Mouse (Mus musculus) ES-E14 (cell line): ENCODE measurements around the gene Mbnl1. TPM values are rescaled to one million over a fixed set of nuclear protein-coding genes. Genes with fewer than 3 reads are reported as not detected.

Experiments used
- DNase-seq: peaks from one replicate; pipeline ENCODE4 v3.0.0-alpha.2; 2013; ENCODE audit warnings: low read depth, low spot score
- H3K27ac ChIP-seq: 2 replicates; pipeline ENCODE4 v1.5.1; 2012; ENCODE audit warnings: low read depth, mild to moderate bottlenecking, low read length, moderate library complexity, mixed read lengths; ENCODE audit not compliant: poor library complexity, insufficient read depth, severe bottlenecking
- H3K36me3 ChIP-seq: 2 replicates; pipeline ENCODE4 v1.6.1; 2012; ENCODE audit warnings: mild to moderate bottlenecking, low read length, moderate library complexity, mixed read lengths; ENCODE audit not compliant: control insufficient read depth, poor library complexity, insufficient read depth, severe bottlenecking
- H3K4me1 ChIP-seq, 2 experiments: fragments of 150-350 bp in 1 of 2; sonication (generic) in 1 of 2; 2 replicates each; pipeline ENCODE4 v1.6.1; 2012; ENCODE audit warnings: low read length in 2 of 2, mild to moderate bottlenecking in 1 of 2, mixed read lengths in 1 of 2; ENCODE audit not compliant: control insufficient read depth in 2 of 2, insufficient read depth in 2 of 2, poor library complexity in 1 of 2
- H3K4me3 ChIP-seq, 2 experiments: fragments of 150-350 bp in 1 of 2; sonication (generic) in 1 of 2; 2 replicates each; pipeline ENCODE4 v1.5.1; 2012; ENCODE audit warnings: low read length in 2 of 2, low read depth in 1 of 2, mild to moderate bottlenecking in 1 of 2, mixed read lengths in 1 of 2; ENCODE audit not compliant: insufficient read depth in 1 of 2, poor library complexity in 1 of 2, severe bottlenecking in 1 of 2
- H3K9ac ChIP-seq: 2 replicates; pipeline ENCODE4 v1.6.1; 2012; ENCODE audit warnings: low read depth, mild to moderate bottlenecking, low read length, mixed read lengths; ENCODE audit not compliant: poor library complexity, insufficient read depth, severe bottlenecking
- H3K9me3 ChIP-seq: fragments of 150-350 bp; sonication (generic); 2 replicates; pipeline ENCODE4 v1.6.1; 2012; ENCODE audit warnings: low read depth, mild to moderate bottlenecking, low read length; ENCODE audit not compliant: control insufficient read depth, insufficient read depth
- CHD2 ChIP-seq: IDR thresholded peaks from 2 replicates; pipeline ENCODE4 v1.6.1; 2014; ENCODE audit warnings: mild to moderate bottlenecking, low read depth, low read length, inconsistent platforms
- HCFC1 ChIP-seq: IDR thresholded peaks from 2 replicates; pipeline ENCODE4 v1.6.1; 2012; ENCODE audit warnings: low read length, inconsistent platforms, borderline replicate concordance; ENCODE audit not compliant: insufficient read depth
- MAFK ChIP-seq: IDR thresholded peaks from 2 replicates; pipeline ENCODE4 v1.6.1; 2014; ENCODE audit warnings: mild to moderate bottlenecking, low read depth, low read length, inconsistent platforms; ENCODE audit not compliant: insufficient read depth
- ZC3H11A ChIP-seq: IDR thresholded peaks from 2 replicates; pipeline ENCODE4 v1.6.1; 2012; ENCODE audit warnings: low read depth, mild to moderate bottlenecking, inconsistent platforms, low read length, borderline replicate concordance
- ZNF384 ChIP-seq: IDR thresholded peaks from 2 replicates; pipeline ENCODE4 v1.6.1; 2012; ENCODE audit warnings: low read depth, low read length, inconsistent platforms
- in situ Hi-C, 2 experiments: fragments of 600-800 bp; cut with MboI; formaldehyde crosslinking; loops; one replicate each; pipeline ENCODE4 v1.15.1; 2025; ENCODE audit warnings: low sequenced_read_pairs in 2 of 2, inconsistent platforms in 1 of 2; ENCODE audit not compliant: unreplicated experiment in 2 of 2
- total RNA-seq: library from RNA; depleted of rRNA; stranded (reverse); fragments of 300-350 nt; gene quantifications from 2 replicates; pipeline ENCODE4 v1.2.3, GENCODE M21; 2012

Mbnl1 gene
- total RNA-seq, 1 experiment: 27.0 TPM

GRCm38 (mm10) chr3:60642227-60642626, 169.6 kb downstream of the Mbnl1 start:
- TF ChIP-seq MAFK (no peak), ZC3H11A (no peak), HCFC1 (no peak), ZNF384 (no peak), CHD2 (no peak)
- no peak overlapping the region for H3K27ac ChIP-seq
- no peak overlapping the region for H3K9ac ChIP-seq
- in situ Hi-C loops: no loop called here
- H3K9me3 ChIP-seq: no peaks in the 10 kb centered on the region
- DNase-seq: no peak
- no peak overlapping the region for H3K4me3 ChIP-seq
- H3K36me3 ChIP-seq: no peaks in the 10 kb centered on the region
- no peaks in the 10 kb centered on the region for H3K4me1 ChIP-seq

- H3K9ac ChIP-seq: no peak overlapping the region
- no peak overlapping the region for H3K4me3 ChIP-seq
- H3K4me1 ChIP-seq: no peaks in the 10 kb centered on the region
- TF ChIP-seq ZNF384 (no peak), ZC3H11A (no peak), HCFC1 (no peak), MAFK (no peak), CHD2 (no peak)
- H3K27ac ChIP-seq: no peak overlapping the region
- H3K36me3 ChIP-seq: no peaks in the 10 kb centered on the region
- H3K9me3 ChIP-seq: no peaks in the 10 kb centered on the region
- in situ Hi-C loops: no loop called here
- DNase-seq: no peak
Observed at GRCm38 (mm10) chr3:60645531-60645930, 172.9 kb downstream of the Mbnl1 start.

GRCm38 (mm10) chr3:60648293-60648692, 175.7 kb downstream of the Mbnl1 start:
- no peak for DNase-seq
- Histone ChIP-seq H3K9ac (no peak overlapping the region), H3K4me3 (no peak overlapping the region), H3K4me1 (no peaks in the 10 kb centered on the region), H3K36me3 (no peaks in the 10 kb centered on the region), H3K9me3 (no peaks in the 10 kb centered on the region), H3K27ac (no peak overlapping the region)
- no peak for TF ChIP-seq ZNF384
- no peak for TF ChIP-seq CHD2
- no peak for TF ChIP-seq ZC3H11A
- no peak for TF ChIP-seq MAFK
- no peak for TF ChIP-seq HCFC1
- in situ Hi-C loops: no loop called here

GRCm38 (mm10) chr3:60660762-60661161, 188.1 kb downstream of the Mbnl1 start:
- in situ Hi-C loops: no loop called here
- no peak for DNase-seq
- no peak overlapping the region for H3K27ac ChIP-seq
- TF ChIP-seq HCFC1: no peak
- no peak for TF ChIP-seq ZC3H11A
- no peak for TF ChIP-seq ZNF384
- TF ChIP-seq CHD2: no peak
- H3K4me3 ChIP-seq: no peak overlapping the region
- H3K9ac ChIP-seq: no peak overlapping the region
- no peaks in the 10 kb centered on the region for H3K36me3 ChIP-seq
- no peaks in the 10 kb centered on the region for H3K9me3 ChIP-seq
- H3K4me1 ChIP-seq: no peaks in the 10 kb centered on the region
